Comparison of ENCODE assay signal across 8 mouse cellular contexts in the genomic region with DNA sequence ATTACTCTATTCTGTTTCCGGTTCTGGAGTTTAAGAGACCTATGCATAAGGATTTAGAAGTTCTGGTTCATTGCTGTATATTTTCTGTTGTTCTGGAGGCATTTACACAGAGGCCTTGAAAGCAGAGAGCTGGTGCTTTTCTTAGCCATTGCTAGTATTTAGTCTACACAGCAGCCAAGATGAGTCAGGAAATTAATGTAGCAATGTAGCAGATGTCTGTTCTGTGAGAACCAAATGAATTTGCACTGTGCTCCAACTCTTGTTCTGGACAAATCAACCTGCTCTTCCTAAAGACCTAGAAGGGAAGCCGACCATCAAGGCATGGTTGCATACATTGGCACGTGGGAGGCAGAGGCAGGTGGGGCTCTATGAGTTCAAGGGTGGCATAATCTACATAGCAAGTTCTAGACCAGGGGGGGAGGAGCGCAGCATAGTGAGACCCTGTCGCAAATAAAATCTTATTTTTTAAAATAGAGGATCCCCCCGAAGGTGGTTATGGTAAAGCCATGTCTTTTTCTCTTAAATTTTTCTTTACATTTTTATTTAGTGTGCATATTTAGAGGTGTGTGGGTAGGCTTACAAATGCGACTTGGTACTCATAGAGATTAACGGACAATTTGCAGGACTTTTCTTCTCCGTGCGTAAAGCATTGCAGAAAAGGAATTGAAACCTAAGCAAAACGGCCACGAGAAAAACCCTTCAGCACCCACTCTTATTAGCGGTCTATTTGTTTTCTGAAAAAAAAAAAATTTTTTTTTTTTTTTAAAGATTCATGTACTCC. TPM values are rescaled to one million over a fixed set of nuclear protein-coding genes. Genes with fewer than 3 reads are reported as not detected.
DNase-seq lines count a peak whose midpoint lies in the region; ATAC-seq lines count a peak whose summit lies in the region.

No protein-coding gene starts in this region.

- no peaks in the 10 kb centered on the region for H3K9me3 ChIP-seq in kidney, embryonic 16.5 days (ENCODE audit: low read length)
- no peaks in the 10 kb centered on the region for H3K9me3 ChIP-seq in hindbrain, embryonic 16.5 days (ENCODE audit: control insufficient read depth, low read length)
- H3K9me3 ChIP-seq in midbrain, embryonic 13.5 days = no peaks in the 10 kb centered on the region

- peaks cover 5% of the 10 kb centered on the region; the same call in 1 of the 2 replicates for H3K36me3 ChIP-seq in kidney, embryonic 16.5 days (ENCODE audit: insufficient read depth, low read length)
- H3K36me3 ChIP-seq in hindbrain, embryonic 16.5 days (ENCODE audit: control insufficient read depth, insufficient read depth, low read length) = no peaks in the 10 kb centered on the region
- H3K36me3 ChIP-seq in midbrain, embryonic 13.5 days = no peaks in the 10 kb centered on the region

- 65% methylated on average over 13 of the region's 13 CpGs for WGBS in kidney, embryonic 16.5 days
- WGBS in hindbrain, embryonic 16.5 days = 73% methylated on average over 13 of the region's 13 CpGs
- WGBS in midbrain, embryonic 13.5 days = 79% methylated on average over 13 of the region's 13 CpGs

- H3K4me2 ChIP-seq in kidney, embryonic 16.5 days (replicated peaks; ENCODE audit: low read depth, low read length) = peak overlapping the region; percentile 71
- H3K4me2 ChIP-seq in hindbrain, embryonic 16.5 days (ENCODE audit: low read length) = peak overlapping the region; percentile 97
- peak overlapping the region; percentile 97 for H3K4me2 ChIP-seq in midbrain, embryonic 13.5 days (replicated peaks)

- peak overlapping the region; percentile 60 for H3K4me3 ChIP-seq in kidney, embryonic 16.5 days (ENCODE audit: low read length)
- peak overlapping the region; percentile 70; the same call in 1 of the 2 replicates for H3K4me3 ChIP-seq in brown adipose tissue, adult 24 weeks (ENCODE audit: insufficient read depth, low read depth, low read length)
- H3K4me3 ChIP-seq in hindbrain, embryonic 16.5 days (ENCODE audit: low read length) = peak overlapping the region; percentile 92
- H3K4me3 ChIP-seq in midbrain, embryonic 13.5 days (replicated peaks) = peak overlapping the region; percentile 83

- DNase-seq in kidney, postnatal 4 days = no peak
- DNase-seq in adrenal gland, postnatal 25 days = no peak
- DNase-seq in thymus, postnatal 4 days = no peak
- no peak for DNase-seq in kidney, postnatal 25 days

- no peak overlapping the region for H3K27ac ChIP-seq in kidney, embryonic 16.5 days (ENCODE audit: low read length)
- no peak overlapping the region for H3K27ac ChIP-seq in brown adipose tissue, adult 24 weeks (replicated peaks; ENCODE audit: low read depth, low read length)
- H3K27ac ChIP-seq in hindbrain, embryonic 16.5 days (ENCODE audit: low read depth, low read length) = no peak overlapping the region
- H3K27ac ChIP-seq in midbrain, embryonic 13.5 days = no peak overlapping the region

- ATAC-seq in kidney, embryonic 16.5 days (ENCODE audit: low FRiP score, low TSS enrichment) = no peak
- no peak for ATAC-seq in hindbrain, embryonic 16.5 days
- ATAC-seq in midbrain, embryonic 13.5 days = no peak

- peak overlapping the region; percentile 79 for H3K9ac ChIP-seq in kidney, embryonic 16.5 days (replicated peaks; ENCODE audit: low read length)
- peak overlapping the region; percentile 85 for H3K9ac ChIP-seq in hindbrain, embryonic 16.5 days (ENCODE audit: low read depth, low read length)
- H3K9ac ChIP-seq in midbrain, embryonic 13.5 days (replicated peaks) = peak overlapping the region; percentile 85; the same call in 1 of the 2 replicates

- peaks cover 8% of the 10 kb centered on the region for H3K4me1 ChIP-seq in kidney, embryonic 16.5 days (ENCODE audit: insufficient read depth, low read length)
- H3K4me1 ChIP-seq in brown adipose tissue, adult 24 weeks (ENCODE audit: control insufficient read depth, insufficient read depth, insufficient read length, low read length) = no peaks in the 10 kb centered on the region; the same call in 1 of the 2 replicates
- peaks cover 10% of the 10 kb centered on the region for H3K4me1 ChIP-seq in hindbrain, embryonic 16.5 days (ENCODE audit: control insufficient read depth, insufficient read depth, low read depth, low read length)
- H3K4me1 ChIP-seq in midbrain, embryonic 13.5 days (replicated peaks) = peaks cover 13% of the 10 kb centered on the region

- no peaks in the 10 kb centered on the region for H3K27me3 ChIP-seq in kidney, embryonic 16.5 days (ENCODE audit: insufficient read depth, low read length)
- H3K27me3 ChIP-seq in hindbrain, embryonic 16.5 days (replicated peaks; ENCODE audit: control insufficient read depth, insufficient read depth, low read length) = no peaks in the 10 kb centered on the region
- no peaks in the 10 kb centered on the region for H3K27me3 ChIP-seq in midbrain, embryonic 13.5 days

RNA-seq across cellular contexts. Expression of a gene that starts 1.1 kb away (rescaled TPM):
- polyA plus RNA-seq in kidney, embryonic 16.5 days (2015; fragmentation: Nextera tagmentation; extraction: Ambion mirVana) = 46.2 and 46.5 TPM in 2 replicates
- polyA plus RNA-seq in brown adipose tissue, adult 24 weeks (2012; ENCODE audit: insufficient read depth, insufficient read length, missing spikeins) = 0.21 and 2.5 TPM in 2 replicates
- polyA plus RNA-seq in hindbrain, embryonic 16.5 days (2015; fragmentation: Nextera tagmentation; extraction: Ambion mirVana) = 6.9 and 9.8 TPM in 2 replicates
- 18.4 and 22.6 TPM in 2 replicates for polyA plus RNA-seq in midbrain, embryonic 13.5 days (2015; fragmentation: Nextera tagmentation; extraction: Ambion mirVana)
- 9.9 and 15.0 TPM in 2 replicates for total RNA-seq in adrenal gland, postnatal 25 days (2021)
